Mouse (Mus musculus): ENCODE results near the gene Gdpd5. TPM values are rescaled to one million over a fixed set of nuclear protein-coding genes. Genes with fewer than 3 reads are reported as not detected.
A peak's percentile ranks its signal among the peaks of the same experiment; 100 is the strongest.
"Not testable (repeated sequence)": the region's sequence is repeated elsewhere in the genome, so short reads cannot be mapped to it uniquely, and the experiment has no call there.

The Gdpd5 gene
- total RNA-seq, 2 experiments from 2014 or later, result 20.3 to 26.2 TPM

DNA sequence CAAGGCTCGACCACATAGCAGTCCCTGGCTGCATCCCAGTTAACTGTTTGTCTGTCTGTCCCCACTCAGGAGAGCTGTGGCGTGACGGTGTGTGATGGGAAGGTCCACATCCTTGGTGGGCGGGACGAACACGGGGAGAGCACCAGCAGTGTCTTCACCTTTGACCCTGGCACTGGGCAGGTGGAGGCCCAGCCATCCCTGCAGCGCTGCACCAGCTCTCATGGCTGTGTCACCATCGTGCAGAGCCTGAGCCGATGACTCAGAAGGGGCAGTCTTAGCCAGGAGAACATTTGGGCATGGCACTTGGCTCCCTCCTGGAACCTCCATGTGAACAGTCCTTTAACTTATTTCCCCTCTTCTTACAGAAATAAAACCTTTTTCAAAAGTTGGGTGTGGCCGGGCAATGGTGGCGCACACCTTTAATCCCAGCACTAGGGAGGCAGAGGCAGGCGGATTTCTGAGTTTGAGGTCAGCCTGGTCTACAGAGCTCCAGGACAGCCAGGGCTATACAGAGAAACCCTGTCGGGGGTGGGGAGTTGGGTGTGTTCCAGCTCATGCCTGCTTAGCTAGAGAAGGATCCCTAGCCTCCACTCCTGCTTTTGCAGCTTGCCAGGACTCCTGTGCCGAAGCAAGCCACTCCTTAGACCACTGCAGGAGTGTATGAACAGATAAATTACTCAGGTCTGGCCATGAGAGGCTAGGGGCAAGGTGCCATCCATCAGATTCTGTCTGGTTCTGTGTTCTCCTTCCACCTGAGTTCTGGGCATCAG is 92.6 kb downstream of the Gdpd5 start:
- no peak for DNase-seq (ENCODE audit: extremely low spot score in 1 of 2, low spot score in 1 of 2)

GRCm38 (mm10) chr7:99474836-99475561 is 93.8 kb downstream of the Gdpd5 start:
- no peak for DNase-seq (ENCODE audit: extremely low spot score in 1 of 2, low spot score in 1 of 2)

DNA sequence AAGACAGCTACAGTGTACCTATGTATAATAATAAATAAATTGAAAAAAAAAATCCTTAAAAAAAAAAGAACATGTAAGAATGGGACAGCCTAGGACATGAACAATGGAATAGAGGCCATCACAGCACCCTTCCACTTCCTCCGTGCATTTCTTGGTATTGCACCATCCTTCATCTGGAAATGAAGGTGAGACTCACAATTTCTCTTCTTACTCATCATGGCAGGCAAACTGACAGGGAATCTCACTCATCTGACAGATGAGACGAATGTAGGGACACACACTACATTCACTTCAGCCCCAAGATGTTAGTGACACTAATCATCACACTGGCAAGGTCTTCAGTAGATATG is 94.3 kb downstream of the Gdpd5 start:
- no peak for DNase-seq (ENCODE audit: extremely low spot score in 1 of 2, low spot score in 1 of 2)

DNA sequence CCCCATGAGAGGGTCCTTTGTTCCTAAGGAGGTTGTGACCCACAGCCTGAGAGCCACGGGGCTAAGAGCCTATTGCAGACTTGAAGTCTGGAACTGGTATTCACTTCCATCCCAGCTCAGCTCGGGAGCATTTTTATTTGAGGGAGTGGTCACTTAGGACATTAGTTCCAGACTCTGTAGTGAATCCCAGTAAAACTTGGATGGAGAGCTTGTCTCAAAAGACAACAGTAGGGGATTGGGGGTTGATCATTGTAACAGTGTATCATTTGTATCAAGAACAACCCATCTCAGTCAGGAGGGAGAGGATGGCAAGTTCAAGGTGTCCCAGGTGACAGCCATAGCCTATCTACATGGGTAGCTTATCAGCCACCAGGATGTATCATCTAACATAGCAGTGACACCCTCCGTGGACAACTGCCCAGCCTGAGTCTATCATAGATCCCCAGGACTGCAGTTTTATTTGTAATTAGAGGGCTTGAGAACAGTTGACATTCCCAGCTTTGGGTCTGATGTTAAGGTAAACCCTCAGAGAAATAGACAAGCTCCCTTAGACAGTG is 95.4 kb downstream of the Gdpd5 start:
- DNase-seq (ENCODE audit: extremely low spot score in 1 of 2, low spot score in 1 of 2), result no peak

DNA sequence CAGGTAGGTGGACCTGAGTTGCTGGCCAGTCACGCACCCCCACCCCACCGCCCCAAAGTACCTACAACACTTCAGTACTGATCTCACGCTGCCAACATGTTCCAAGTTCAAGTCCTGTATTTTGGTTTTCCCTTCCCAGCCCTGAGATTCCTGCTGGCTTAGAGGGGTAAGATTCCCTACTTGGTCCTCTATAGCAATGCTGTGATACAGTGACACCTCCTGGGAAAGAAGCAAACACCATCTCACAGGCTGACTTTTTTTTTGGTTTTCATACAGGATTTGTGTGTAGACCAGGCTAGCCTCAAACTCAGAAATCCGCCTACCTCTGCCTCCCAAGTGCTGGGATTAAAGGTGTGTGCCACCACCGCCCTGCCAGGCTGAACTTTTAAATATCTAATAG is 96.0 kb downstream of the Gdpd5 start:
- DNase-seq (ENCODE audit: extremely low spot score in 1 of 2, low spot score in 1 of 2), result no peak

DNA sequence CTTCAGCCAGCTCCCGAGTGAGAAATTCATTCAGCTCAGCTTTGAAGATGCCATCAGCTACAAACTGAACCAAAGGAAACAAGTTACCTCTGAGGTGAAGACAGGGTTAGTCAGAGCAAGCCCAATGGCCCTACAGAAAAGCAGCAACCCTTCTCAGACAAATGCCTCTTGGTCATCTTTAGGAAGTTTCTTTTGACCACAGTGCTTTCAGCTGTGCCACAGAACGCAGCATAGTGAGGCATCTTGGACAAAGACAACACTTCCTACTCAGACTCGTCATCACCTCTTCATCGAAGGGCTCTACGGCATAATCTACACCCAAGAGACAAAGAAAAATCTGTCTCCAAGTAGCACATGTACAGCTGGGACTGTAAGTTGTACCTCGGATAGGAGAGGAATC is 101.4 kb downstream of the Gdpd5 start:
- no peak for DNase-seq (ENCODE audit: extremely low spot score in 1 of 2, low spot score in 1 of 2)

DNA sequence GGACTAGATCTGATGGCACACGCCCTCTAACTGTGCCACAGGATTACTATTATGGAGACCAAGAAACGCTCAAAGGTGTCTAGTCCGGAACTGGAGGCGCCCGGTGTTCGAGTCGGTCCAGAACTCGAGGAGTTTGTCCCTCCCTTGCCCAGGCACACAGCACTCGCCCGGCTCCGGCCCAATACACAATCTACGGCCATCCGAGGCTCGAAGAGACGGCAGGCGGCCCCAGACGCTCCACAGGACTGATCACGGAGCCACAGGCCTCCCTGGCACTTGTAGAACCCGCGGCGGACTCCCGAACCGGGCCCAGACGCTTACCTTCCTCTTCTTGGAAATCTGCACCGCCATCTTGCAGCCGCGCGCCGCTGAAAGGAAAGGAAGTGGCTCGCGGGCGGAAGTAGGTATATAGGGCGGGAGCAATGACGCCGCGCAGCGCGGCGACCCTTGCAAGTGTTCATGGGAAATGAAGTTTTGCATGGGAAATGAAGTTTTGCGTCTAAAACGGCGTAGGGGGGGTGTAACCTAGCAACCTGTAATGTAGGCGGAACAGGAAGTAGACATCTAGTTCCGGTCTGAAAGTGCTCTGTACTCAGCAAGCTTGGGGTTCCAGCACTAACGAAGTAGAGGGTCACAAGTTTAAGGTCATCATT is 102.2 kb downstream of the Gdpd5 start, which contains the start of gene Rps3:
Rps3 (minus strand) TSS at position 468 of the 653 bp plus-strand sequence.
- DNase-seq (ENCODE audit: extremely low spot score in 1 of 2, low spot score in 1 of 2), result peak; percentile 83 to 90

GRCm38 (mm10) chr7:99483924-99484319 is 102.7 kb downstream of the Gdpd5 start:
- DNase-seq (ENCODE audit: extremely low spot score in 1 of 2, low spot score in 1 of 2), result no peak

DNA sequence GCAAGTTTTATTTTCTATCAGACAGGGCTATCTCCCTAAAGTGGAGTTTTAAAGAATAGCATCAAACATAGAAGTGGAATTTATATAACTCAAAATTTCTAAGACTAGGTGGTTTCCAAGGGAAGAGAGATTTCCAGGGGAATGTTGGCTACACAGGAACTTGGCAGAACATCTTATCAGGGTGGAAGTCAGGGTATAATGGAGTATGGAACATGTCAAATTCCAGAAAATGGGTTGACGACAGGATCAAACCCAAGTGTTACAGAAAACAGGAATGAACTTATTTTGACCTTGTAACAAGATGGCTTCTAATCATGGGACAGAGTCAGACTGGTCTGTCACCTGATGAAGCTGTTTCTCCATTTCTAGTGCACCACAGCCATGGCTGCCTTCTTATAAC is 103.5 kb downstream of the Gdpd5 start:
- no peak for DNase-seq (ENCODE audit: extremely low spot score in 1 of 2, low spot score in 1 of 2)

DNA sequence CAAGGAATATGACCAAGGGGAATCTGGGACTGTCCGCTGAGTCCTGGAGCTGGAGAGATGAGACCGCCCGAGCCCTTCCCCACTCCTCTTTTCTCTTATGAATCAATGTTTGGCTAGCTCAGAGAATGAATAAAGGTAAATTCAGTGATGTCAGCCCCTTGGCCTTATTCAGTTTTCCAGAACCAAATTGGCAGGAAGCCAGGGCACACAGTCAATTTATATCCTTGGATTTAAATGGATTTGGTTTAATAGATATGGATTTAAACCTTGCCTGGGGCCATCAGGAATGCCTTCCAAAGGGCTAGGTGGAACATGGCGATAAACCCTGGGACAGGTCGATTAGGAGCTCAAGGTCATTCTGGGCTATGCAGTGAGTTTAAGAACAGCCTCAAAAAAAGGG is 108.5 kb downstream of the Gdpd5 start:
- no peak for DNase-seq (ENCODE audit: extremely low spot score in 1 of 2, low spot score in 1 of 2)

DNA sequence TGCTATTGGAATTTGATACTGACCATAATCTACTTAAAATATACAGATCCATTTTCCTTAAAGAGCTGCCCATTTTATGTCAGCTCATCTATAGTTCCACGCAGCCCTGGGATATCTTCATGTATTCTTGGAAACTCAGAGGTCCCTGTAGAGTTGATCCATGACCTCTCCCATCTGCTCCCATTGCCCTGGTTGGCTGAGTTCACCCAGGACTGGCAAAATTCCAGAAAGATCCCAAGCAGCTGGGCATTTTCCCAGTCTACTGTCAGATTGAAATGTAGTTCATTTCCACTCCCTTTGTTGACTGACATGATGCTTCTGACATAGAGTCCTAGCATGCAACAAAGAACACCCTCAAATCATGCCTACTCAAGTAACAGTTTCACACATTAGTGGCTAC is 117.9 kb downstream of the Gdpd5 start:
- DNase-seq (ENCODE audit: extremely low spot score in 1 of 2, low spot score in 1 of 2), result no peak

GRCm38 (mm10) chr7:99500201-99500600 is 119.0 kb downstream of the Gdpd5 start:
- DNase-seq (ENCODE audit: extremely low spot score in 1 of 2, low spot score in 1 of 2), result peak; percentile 70 to 92

DNA sequence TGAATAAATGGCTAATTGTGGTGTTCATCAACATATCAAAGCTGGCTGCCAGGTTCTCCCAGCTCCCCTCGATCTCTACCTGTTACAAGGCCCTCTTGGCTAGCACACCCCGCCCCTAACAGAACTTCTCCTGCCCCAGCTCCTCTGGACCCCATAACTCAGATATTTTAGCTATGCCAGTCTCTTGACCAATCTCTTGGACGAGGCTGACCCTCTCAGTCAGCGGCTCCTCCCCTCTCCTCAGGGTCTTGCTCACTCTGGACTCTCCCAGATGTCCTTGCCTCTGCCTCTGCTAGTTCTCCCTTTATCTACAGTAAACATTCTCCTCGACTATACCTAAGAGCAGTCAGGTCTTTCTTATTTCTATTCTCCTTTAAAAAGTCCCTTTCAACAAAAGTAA is 119.4 kb downstream of the Gdpd5 start:
- no peak for DNase-seq (ENCODE audit: extremely low spot score in 1 of 2, low spot score in 1 of 2)

GRCm38 (mm10) chr7:99501148-99501547 is 119.9 kb downstream of the Gdpd5 start:
- DNase-seq (ENCODE audit: extremely low spot score in 1 of 2, low spot score in 1 of 2), result no peak

GRCm38 (mm10) chr7:99504556-99504955 is 123.3 kb downstream of the Gdpd5 start:
- no peak for DNase-seq (ENCODE audit: extremely low spot score in 1 of 2, low spot score in 1 of 2)

GRCm38 (mm10) chr7:99508187-99508586 is 127.0 kb downstream of the Gdpd5 start:
- DNase-seq (ENCODE audit: extremely low spot score in 1 of 2, low spot score in 1 of 2), result not testable (repeated sequence)

DNA sequence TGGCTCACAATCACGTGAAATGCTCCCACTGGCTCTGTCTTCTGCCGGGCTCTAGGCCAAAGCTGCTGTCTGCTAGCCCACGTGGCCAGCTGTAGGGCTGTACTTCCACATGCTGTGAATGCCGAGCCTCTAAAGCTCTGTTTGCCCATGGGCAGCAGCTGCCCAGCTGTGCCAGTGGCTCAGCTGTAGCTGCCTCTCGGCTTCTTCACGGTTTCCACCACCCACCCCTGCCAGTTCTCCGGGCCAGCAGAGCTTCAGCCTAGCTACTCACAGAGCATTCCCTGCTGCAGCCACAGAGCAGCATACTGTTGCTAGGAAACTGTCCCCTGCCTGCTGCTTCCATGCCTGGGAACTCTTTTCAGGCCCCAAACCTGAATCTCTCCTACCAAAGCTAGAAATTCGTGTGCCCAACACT is 128.9 kb downstream of the Gdpd5 start:
- peak; percentile 57 for DNase-seq (ENCODE audit: extremely low spot score in 1 of 2, low spot score in 1 of 2)
